Mouse (Mus musculus): ENCODE results near the gene Cpsf7. TPM values are rescaled to one million over a fixed set of nuclear protein-coding genes. Genes with fewer than 3 reads are reported as not detected.

The Cpsf7 gene
- total RNA-seq, 2 experiments from 2014 or later, result 17.0 to 21.0 TPM

Other genes with a start within 250 kb of the Cpsf7 start
- gene Dagla, start 220.4 kb upstream of the Cpsf7 start, total RNA-seq (2021), result 1 to 10 TPM; 6.3 to 7.3 TPM
- gene Syt7, start 136.2 kb upstream of the Cpsf7 start, total RNA-seq (2021), result 1 to 10 TPM; 2.5 to 2.7 TPM
- under 1 TPM; 0.35 to 0.49 TPM for gene Lrrc10b, start 67.8 kb upstream of the Cpsf7 start, total RNA-seq (2021)
- gene Ppp1r32, start 42.3 kb upstream of the Cpsf7 start, total RNA-seq (2021), result under 1 TPM; 0.38 to 0.57 TPM
- gene Sdhaf2, start 876 bp downstream of the Cpsf7 start, total RNA-seq (2021), result 10 to 100 TPM; 38.5 to 46.6 TPM
- gene Tmem216, start 31.0 kb downstream of the Cpsf7 start, total RNA-seq (2021), result 1 to 10 TPM; 1.3 to 1.8 TPM
- 1 to 10 TPM; 3.8 to 4.1 TPM for gene Cyb561a3, start 51.9 kb downstream of the Cpsf7 start, total RNA-seq (2021)
- gene Tmem138, start 52.1 kb downstream of the Cpsf7 start, total RNA-seq (2021), result 1 to 10 TPM; 1.3 to 2.0 TPM
- 100 to 1,000 TPM; 143 to 164 TPM for gene Ddb1, start 80.1 kb downstream of the Cpsf7 start, total RNA-seq (2021)
- 1 to 10 TPM; 6.4 to 7.2 TPM for gene Tkfc, start 80.4 kb downstream of the Cpsf7 start, total RNA-seq (2021)
- gene Vwce, start 108.9 kb downstream of the Cpsf7 start, total RNA-seq (2021), result under 1 TPM; 0.04 to 0.10 TPM
- not detected for gene Pga5, start 152.8 kb downstream of the Cpsf7 start, total RNA-seq (2021)
- 10 to 100 TPM; 15.2 to 22.0 TPM for gene Vps37c, start 163.5 kb downstream of the Cpsf7 start, total RNA-seq (2021)
- not detected for gene Cd5, start 213.7 kb downstream of the Cpsf7 start, total RNA-seq (2021)

All from gastrocnemius, postnatal 14 days (tissue).